Mouse (Mus musculus): ENCODE measurements around the gene Abracl. TPM values are rescaled to one million over a fixed set of nuclear protein-coding genes. Genes with fewer than 3 reads are reported as not detected.
A peak's percentile ranks its signal among the peaks of the same experiment; 100 is the strongest.

Gene Abracl
- total RNA-seq, 2 experiments from 2014 or later = 40.1 to 49.3 TPM

DNA sequence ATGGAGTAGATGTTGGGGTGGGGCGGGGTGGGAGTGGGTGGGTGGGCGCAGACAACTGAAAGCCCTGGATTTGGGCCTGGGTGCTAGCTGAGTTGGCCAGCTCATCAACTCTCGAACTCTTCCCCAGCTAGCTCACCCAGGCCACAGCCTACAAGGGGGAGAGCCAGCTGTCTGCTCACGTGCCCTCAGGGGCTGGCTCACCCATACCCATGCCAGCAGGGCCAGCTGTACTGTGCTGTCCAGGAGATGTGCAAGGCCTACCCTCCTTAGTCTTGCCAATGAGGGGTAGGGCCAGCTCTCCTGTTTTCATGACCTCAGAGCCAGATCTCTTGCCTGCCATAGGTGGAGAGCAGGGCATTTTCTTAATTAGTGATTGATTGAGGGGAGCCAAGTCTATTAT, 11.3 kb upstream of the Abracl start:
- intact Hi-C loops (cut with DNase I) = no loop called here
- peak; percentile 7 for DNase-seq

DNA sequence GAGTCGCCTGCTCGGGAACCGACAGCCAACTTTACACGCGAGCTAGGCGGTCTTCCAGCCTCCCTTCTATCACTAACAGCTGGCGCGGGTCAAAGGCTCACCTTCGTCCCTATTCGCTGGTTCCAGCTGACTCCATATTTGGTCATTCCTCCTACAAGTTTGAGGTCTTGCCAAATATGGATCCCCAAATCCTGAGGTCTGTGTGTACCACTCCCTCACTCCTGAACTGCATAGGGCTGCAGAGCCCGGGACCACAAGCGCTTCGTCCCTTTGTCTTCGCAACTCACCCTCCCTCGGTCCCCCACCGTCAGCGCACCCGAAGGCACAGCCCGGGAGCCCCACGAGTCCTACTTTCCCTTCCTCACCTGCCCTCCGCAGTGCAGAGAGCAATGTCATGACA, 776 bp downstream of the Abracl start:
- DNase-seq = peak; percentile 63
- intact Hi-C loops (cut with DNase I) = no loop called here

DNA sequence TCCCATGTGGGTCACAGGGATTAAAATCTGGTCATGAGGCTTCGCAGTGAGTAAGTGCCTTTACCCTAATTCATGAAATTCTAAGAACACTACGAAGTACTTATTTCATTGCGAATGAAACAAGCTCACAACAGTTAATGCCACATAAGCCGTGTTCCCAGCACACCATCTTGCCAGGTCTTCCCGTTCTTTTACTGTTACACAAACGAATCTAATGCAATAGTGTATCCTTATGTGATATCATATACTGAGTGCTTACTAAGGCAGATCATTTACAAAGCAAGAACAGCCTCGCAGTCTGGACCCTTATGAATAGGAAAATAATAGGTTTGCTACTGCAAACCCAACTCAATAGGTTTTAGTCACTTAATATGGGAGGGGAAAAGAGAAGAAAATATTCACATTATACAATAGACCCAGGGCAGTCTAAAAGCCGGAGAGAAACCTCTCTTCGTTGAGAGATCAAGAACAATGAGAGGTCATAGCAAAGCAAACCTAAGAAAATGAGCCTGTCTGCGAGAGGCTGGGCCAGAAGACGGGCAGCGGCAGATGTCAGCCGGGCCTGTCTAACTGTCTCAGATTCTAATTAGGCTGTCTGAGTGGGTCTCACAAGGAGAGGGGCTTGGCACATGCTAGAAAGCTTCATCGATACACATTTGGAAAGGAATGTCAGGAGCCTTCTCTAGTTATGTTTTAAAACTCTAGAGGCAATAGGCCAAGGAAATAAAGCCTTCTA, 1.3 kb downstream of the Abracl start:
- DNase-seq = no peak
- intact Hi-C loops (cut with DNase I) = no loop called here

DNA sequence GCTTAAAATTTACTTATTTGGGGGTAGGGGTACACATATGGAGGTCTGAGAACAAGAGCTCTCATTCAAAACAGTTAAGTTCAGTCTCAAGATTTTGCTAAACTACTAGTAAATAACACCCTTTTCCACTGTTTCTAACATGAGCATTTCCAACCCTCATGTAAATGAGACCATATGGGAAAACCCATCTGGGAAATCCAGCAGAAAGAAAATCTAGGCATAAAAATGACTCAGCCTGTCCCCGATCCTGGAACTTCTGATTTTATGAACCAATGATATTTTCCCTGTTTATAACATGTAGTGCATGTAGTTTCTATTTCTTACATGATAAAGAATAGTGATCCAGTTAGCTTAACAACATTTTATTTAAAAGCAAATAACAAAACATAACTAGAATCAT, 2.2 kb downstream of the Abracl start:
- no peak for DNase-seq
- intact Hi-C loops (cut with DNase I) = no loop called here

DNA sequence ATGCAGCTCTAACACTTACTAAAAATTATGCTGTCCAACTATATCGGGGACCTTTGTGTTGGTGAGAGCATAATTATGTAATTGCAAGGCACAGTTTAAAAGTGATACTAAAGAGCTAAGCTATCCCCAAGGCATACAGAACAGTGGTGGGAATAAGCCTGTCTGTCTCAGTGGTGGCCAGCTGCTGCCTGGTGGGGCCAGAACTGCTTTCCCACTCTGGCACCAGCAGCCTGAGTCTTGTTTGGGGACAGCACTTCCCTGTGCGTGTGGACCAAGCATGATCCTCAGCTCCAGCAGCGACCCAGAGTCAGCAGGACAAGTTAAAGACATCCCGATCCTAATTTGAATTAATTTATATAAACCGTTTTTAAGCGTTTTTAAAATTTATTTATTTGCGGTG, 2.6 kb downstream of the Abracl start:
- intact Hi-C loops (cut with DNase I) = no loop called here
- peak; percentile 11 for DNase-seq

DNA sequence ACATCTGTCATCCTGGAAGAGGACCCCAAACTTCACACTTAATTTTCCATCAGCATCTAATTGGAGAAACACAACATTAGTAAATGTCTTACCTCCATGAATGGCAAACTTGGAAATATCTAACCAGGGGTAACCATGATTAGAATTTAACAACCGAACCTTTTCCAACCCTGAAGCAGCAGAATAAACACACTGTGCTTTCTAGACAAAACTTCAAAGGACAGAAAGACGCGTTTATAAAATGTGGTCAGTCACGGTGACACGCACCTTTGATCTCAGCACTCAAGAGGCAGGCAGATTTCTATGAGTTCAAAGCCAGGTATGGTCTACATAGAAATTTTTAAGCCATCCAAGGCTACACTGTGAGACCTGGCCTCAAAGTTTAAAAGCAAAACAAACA, 11.3 kb downstream of the Abracl start:
- no peak for DNase-seq
- intact Hi-C loops (cut with DNase I) = no loop called here

DNA sequence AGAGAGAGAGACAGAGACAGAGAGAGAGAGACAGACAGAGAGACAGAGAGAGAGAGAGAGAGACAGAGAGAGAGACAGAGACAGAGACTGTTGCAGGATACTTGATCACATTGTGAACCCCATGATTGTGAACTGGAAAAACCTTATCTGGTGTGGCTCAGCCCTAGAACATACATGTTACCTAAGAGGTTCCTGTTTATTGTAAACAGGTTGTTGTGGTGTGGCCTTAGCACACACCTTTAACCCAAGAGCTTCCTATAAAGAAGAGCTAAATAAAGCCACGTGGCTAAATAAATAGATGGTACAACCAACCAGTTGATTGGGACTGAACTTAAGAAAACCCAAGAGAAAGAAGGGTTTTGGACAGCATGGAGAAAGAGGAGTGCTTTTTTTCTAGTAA, 13.3 kb downstream of the Abracl start:
- intact Hi-C loops (cut with DNase I) = no loop called here
- no peak for DNase-seq

DNA sequence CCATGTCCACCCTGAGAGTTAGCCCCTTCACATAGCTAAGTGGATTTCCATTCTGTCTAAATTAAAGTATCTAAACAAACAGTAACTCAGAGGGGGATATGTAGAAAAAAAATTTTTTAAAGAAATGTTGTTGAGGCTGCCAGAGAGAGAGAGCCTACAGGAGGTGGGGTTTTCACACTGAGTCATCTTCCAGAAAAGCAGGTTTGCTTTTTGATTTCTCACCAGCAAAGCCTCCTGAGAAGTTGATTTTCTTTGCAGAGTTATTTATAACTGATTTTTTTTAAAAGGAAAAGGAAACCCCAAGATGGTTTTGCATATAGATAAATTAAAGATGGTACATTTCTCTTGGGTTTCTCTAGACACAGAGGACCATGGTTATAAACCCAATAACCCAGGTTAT, 15.0 kb downstream of the Abracl start:
- DNase-seq = no peak
- intact Hi-C loops (cut with DNase I) = no loop called here

DNA sequence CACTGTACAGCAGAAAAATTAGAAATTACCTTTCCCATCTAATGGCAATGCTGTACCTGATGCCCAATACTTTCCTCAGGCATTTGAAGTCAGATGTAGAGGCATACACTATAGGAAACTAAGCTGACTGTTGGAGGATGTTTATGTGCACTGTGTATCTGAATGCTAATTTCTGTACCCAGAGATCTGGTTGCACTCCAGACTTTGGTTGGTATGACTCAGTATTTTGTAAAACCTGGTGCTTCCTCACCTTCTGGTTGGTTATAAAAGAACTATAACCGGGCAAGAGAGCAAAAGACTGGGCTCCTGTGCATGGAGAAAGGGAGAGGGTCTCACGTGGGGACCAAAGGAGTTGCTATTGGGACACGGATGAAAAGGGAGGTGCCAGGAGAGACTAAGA, 15.8 kb downstream of the Abracl start:
- DNase-seq = no peak
- intact Hi-C loops (cut with DNase I) = no loop called here

DNA sequence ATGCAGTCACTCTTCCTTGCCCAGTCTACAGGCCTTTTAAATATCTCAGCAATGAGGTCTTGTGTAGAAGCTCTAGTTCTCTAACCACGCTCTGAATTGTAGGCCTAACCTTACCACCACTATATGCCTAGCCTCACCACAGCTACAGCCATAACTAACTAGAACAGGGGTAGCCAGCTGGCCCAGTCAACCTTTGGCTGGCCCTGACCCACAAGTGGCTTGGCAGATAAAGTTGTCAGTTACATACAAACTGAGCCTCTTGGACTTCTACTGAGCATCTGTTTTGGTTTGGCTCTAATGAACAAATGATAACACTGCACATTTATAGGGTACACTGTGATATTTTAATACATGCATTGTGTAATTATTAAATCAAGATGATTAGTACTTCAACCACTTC, 16.3 kb downstream of the Abracl start:
- intact Hi-C loops (cut with DNase I) = no loop called here
- no peak for DNase-seq

DNA sequence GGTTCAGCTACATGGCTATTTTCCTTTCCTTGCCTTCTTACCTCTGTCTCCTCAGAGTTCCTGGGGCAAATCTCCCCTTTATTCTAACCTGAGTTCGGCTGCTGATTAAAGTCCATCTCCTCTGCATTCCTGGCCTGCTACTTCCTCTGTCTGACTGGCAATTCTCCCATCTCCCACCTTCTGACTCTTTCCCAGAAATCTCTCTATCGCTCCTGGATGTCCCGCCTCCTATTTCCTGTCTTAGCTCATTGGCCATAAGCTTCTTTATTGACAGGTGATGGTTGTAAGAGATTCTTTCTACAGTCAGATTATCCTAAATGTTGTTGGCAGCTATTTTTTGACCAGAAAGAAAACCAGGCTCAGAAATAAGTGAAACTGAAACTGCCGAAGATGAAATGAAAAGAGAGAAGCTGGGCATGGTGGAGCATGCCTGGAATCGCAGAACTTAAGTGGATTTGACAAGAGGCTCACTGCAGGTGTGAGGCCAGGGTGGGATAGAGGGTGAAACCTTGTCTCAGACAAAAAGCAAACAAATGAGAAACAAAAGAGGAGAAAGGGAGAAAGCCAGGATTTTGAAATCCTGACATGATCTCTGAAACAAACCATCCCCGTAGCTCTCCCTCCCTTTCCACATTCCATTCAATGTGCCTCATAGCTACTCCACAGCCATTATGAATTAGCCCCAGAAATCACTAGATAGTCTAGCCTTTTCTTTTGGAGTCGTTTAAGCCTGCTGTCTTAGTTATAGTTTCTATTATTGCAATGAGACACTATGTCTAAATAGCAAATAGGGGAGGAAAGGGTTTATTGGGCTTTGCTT, 17.7 kb downstream of the Abracl start:
- intact Hi-C loops (cut with DNase I) = no loop called here
- no peak for DNase-seq

DNA sequence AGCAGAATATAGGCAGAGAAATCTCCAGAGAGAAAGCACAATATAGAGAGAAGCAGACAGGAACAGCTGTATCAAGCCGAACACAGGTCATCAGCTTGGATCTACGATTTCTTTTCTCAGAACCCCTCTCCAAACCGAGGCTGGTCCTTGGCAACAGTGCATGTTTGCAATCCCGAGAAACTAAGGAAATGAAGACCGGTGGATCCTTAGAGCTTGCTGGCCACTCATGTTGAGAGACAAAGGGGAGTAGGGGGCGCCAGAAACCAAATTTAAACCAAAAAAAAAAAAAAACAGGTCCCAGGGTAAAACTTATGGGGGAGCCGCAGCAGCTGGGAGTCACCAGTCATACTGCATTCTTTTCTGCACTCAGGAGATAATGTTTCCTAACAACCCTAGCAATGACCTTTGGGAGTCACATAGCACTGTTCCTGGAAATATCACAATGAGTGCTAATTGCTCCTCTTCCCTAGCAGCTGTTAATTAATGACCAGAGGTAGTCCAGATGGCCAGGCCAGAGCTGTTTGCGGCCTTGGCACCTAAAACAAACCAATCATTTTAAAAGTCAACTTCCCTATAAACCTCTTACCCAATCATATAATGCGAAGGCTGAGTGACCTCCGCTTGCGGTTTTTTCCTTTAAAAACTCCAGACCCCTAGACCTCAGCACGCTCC, 19.0 kb downstream of the Abracl start:
- intact Hi-C loops (cut with DNase I) = no loop called here
- no peak for DNase-seq

DNA sequence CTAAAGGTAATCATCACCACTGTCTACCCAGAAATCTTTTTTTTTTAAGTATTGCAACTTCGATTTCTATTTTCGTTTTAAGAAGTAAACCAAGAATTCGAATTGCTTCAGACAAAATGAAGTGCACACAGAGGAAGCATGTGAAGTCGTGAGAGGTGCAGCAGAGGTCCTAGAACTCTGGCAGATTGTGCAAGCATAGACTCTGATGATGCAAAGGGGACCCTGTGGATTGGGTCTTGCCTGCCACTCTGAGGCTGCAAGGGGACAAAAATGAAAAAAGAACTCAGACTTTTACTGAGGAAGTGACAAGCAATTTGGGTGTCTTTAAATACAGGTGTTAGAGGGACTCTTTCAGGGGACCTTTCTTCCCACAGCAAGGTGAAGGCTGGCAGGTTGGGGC, 32.5 kb downstream of the Abracl start:
- intact Hi-C loops (cut with DNase I) = no loop called here
- DNase-seq = no peak

DNA sequence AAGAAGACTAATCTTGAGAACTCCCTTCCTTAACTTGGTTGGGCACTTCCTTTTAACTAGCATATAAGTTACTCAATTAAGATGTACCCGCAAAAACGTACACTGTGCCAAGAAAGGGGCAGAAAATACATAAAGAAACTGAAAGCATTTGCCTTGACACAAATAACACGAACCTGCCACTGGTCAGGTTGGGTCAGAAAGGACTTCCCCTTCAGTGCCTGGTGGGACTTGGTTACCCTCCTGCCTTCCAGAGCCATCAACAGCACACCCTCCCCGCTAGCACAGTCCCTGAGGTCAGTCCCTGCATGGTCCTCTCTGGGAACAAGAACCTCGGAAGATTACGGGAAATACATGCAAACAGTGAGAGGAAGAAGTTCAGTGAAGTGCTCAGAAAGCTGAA, 34.0 kb downstream of the Abracl start:
- DNase-seq = no peak
- intact Hi-C loops (cut with DNase I) = no loop called here

DNA sequence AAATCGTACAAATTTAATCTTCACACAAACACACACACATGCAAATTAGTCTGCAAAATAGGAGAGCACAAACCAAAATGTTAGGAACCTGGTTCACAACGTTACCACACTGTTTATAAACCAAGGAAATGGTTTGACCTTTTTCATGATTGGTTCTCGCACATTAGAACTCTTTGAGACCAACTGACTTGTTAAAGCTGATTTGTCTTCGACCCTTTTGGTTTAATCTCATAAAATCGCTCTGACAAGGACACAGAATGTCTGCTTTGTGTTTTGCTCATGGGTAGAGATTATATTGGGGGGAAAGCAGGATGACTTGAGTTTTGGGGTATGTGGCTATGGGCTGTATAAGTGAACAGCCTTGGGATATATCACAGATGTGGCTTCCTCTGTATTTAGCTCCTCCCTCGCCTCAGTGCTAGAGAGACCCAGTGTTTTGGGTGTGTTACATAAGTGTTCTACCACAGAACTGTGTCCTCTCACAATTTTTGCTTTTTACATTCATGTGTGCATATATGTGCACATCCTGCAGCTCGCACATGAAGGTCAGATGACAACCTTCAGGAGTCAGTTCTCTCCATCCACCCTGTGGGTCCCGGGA, 35.2 kb downstream of the Abracl start:
- no peak for DNase-seq
- intact Hi-C loops (cut with DNase I) = no loop called here

DNA sequence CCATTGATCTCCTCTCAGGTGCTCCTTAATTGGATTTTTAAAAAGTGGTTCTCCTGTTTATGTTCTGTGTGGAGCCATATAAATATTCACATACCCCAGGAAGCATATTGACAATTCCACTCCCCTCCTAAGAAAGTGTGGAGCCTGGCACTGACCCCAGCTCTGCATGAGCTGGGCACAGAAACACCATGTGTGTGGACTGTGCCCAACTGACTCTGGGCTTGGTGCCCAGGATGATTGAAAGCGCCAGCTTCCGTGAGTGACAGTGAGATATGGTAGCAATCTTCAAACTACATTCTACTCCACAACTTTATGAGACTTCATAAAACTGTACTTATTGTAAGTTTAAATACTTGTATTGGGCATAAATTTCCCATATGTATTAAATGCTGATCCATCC, 39.8 kb downstream of the Abracl start:
- peak; percentile 92 for DNase-seq

DNA sequence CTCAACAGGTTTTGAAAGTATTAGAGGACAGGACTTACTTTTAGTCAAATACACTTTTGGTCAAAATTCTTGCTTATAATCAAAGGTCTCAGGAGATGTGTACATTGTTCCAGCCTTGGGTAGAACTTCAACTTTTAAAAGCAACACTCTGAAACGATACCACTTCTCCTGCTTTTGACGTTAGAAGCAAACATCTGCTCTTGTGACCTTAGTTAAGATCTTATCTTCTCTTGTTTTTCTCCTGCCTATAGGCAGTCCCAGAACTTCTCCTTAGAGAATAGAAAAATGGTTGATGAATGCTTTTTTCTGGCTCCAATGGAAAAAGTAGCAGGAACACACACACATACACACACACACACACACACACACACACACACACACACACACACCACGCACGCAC, 57.0 kb downstream of the Abracl start:
- no peak for DNase-seq
- intact Hi-C loops (cut with DNase I) = no loop called here

More for the DNA sequence above, 39.8 kb downstream of the Abracl start:
- intact Hi-C loops (cut with DNase I) = no loop called here
